Mouse (Mus musculus) neural tube, embryonic 14.5 days (tissue): ENCODE measurements around the gene Tedc1. TPM values are rescaled to one million over a fixed set of nuclear protein-coding genes. Genes with fewer than 3 reads are reported as not detected.
A peak's percentile ranks its signal among the peaks of the same experiment; 100 is the strongest.
"Not testable (repeated sequence)": the region's sequence is repeated elsewhere in the genome, so short reads cannot be mapped to it uniquely, and the experiment has no call there.

ENCODE experiments used
- ATAC-seq: fragments of 200-750 bp; cut with Nextera tagmentation; 2 replicates; pipeline ENCODE4 v1.8.0; 2017; ENCODE audit warnings: low read depth, mild to moderate bottlenecking, moderate TSS enrichment, moderate library complexity
- H3K27ac ChIP-seq: fragments of 300-500 bp; sonication (generic); 2 replicates; pipeline ENCODE4 v1.5.1; 2014; ENCODE audit warnings: low read depth, mild to moderate bottlenecking, control low read depth, low read length, moderate library complexity, mixed read lengths
- H3K27me3 ChIP-seq: fragments of 300-500 bp; sonication (generic); 2 replicates; pipeline ENCODE4 v1.6.1; 2014; ENCODE audit warnings: low read length; ENCODE audit not compliant: control insufficient read depth, insufficient read depth
- H3K36me3 ChIP-seq: fragments of 300-500 bp; sonication (generic); 2 replicates; pipeline ENCODE4 v1.6.1; 2014; ENCODE audit warnings: low read length, mixed read lengths; ENCODE audit not compliant: control insufficient read depth, insufficient read depth
- H3K4me1 ChIP-seq: fragments of 300-500 bp; sonication (generic); 2 replicates; pipeline ENCODE4 v1.6.1; 2014; ENCODE audit warnings: low read length; ENCODE audit not compliant: control insufficient read depth, insufficient read depth
- H3K4me2 ChIP-seq: fragments of 300-500 bp; sonication (generic); 2 replicates; pipeline ENCODE4 v1.6.1; 2014; ENCODE audit warnings: mild to moderate bottlenecking, low read depth, low read length, control low read depth
- H3K4me3 ChIP-seq: fragments of 300-500 bp; sonication (generic); 2 replicates; pipeline ENCODE4 v1.5.1; 2014; ENCODE audit warnings: low read depth, low read length, control low read depth, mixed read lengths
- H3K9ac ChIP-seq: fragments of 300-500 bp; sonication (generic); replicated peaks from 2 replicates; pipeline ENCODE4 v1.6.1; 2014; ENCODE audit warnings: low read depth, mild to moderate bottlenecking, control low read depth, low read length, mixed read lengths
- H3K9me3 ChIP-seq: fragments of 300-500 bp; sonication (generic); 2 replicates; pipeline ENCODE4 v1.6.1; 2016; ENCODE audit warnings: low read length; ENCODE audit not compliant: control insufficient read depth
- WGBS: fragments of 180-500 bp; shearing (Covaris S2); extraction: QIAGEN DNeasy Blood & Tissue Kit; methylation state at CpG from one replicate; pipeline ENCODE4 v1.1.7; 2014; 5-methylcytosine and 5-hydroxymethylcytosine counted together
- polyA plus RNA-seq: library from polyadenylated mRNA; unstranded; fragments of >200 nt; fragmentation: Nextera tagmentation; extraction: Ambion mirVana; gene quantifications from 2 replicates; pipeline ENCODE4 v1.2.1, GENCODE M21; 2014

The Tedc1 gene
- polyA plus RNA-seq, 1 experiment from 2014 or later: 17.5 TPM

DNA sequence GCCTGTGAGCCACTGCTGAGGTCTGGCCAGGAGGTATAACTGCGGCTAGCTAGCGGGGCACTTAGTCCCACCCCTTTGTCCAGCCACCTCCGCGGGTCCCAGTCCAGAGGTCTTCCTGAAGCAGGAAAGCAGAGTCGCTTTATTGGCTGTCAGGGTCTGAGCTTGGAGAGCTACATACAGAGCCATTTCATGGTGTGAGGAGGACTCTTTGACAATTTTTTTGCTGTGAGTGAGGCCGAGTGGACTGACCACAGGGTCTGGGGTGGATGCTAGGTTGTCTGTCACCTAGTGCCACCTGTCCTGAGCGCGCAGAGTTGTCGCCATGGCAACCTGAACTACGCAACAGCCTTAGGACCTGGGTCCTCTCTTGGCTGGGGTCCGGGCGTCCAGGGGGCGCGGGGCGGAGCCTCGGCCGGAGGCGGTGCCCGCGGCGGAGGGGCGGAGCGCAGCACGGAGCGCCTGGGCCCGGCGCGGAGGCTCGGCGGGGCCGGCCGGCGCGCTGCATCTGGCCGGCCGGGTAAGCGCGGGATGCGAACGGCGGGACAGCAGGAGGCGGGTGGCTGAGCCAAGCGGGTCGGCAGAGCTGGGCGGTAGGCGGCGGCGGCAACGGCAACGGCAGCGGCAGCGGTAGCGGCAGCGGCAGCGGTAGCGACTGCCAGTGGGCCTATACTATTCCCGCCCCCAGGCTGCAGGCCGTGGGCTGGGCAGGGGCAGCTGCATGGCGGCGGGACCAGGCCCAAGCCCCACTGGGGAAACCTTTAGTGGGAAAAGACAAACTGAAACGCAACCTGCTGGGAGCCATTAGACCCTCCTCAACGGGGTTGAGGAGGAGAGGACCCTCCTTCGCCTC, 29.4 kb downstream of the Tedc1 start, which contains the start of gene Tmem121:
Gene Tmem121 (plus strand): TSS at position 489 of the 850 bp plus-strand sequence.
- Histone ChIP-seq H3K27me3 (0 out of 2 replicates have a peak, but pooled peaks cover 2% of the 10 kb centered on the region), H3K27ac (peak within 1 kb of the TSS; percentile 10; the same call in 1 of the 2 replicates), H3K36me3 (0 out of 2 replicates have a peak, but pooled peaks cover 7% of the 10 kb centered on the region), H3K4me3 (peak within 1 kb of the TSS; percentile 72), H3K9me3 (no peaks in the 10 kb centered on the region), H3K9ac (peak within 1 kb of the TSS; percentile 82), H3K4me2 (peak within 1 kb of the TSS; percentile 90), H3K4me1 (peaks cover 12% of the 10 kb centered on the region)
- 1% methylated on average over 59 of the region's 63 CpGs for WGBS
- peak; percentile 62 for ATAC-seq

DNA sequence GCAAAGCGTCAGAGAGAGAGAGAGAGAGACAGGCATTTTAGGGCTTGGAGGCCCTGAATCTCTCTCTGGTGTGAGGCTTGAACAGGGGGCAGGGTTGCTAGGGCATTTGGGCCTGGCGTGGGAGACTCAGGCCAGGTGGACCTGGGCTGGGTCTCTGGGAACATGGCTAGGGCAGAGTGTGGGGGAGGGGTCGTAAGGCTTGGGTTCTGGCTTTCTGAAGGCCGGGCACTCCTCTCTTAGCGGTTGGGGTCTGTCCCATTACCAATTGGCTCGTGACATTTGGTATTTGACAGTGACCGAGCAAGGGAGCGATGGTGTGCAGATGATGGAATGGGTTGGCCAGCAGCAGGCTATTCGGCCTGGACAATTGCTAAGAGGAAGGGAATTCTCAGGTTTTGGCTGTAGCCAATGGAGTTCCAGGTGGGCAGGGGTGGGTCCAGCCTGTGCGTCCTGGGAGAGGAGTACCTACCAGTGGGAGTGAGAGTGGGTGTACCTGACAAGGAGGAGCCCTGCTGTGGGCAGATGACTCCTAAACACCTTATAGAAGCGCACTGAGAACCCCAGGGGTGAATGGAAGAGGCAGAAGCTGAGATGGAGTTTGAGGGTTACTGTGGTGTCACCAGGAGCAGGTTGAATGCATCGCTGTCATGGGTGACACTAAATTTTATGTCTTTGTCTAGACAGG, 30.2 kb downstream of the Tedc1 start:
- Histone ChIP-seq H3K4me1 (peaks cover 12% of the 10 kb centered on the region), H3K9ac (peak overlapping the region; percentile 82), H3K4me2 (peak overlapping the region; percentile 90), H3K4me3 (peak overlapping the region; percentile 72), H3K27me3 (0 out of 2 replicates have a peak, but pooled peaks cover 2% of the 10 kb centered on the region), H3K36me3 (0 out of 2 replicates have a peak, but pooled peaks cover 11% of the 10 kb centered on the region), H3K9me3 (no peaks in the 10 kb centered on the region), H3K27ac (peak overlapping the region; percentile 10; the same call in 1 of the 2 replicates)
- peak; percentile 3; the same call in 1 of the 2 replicates for ATAC-seq
- 30% methylated on average over 12 of the region's 12 CpGs for WGBS

DNA sequence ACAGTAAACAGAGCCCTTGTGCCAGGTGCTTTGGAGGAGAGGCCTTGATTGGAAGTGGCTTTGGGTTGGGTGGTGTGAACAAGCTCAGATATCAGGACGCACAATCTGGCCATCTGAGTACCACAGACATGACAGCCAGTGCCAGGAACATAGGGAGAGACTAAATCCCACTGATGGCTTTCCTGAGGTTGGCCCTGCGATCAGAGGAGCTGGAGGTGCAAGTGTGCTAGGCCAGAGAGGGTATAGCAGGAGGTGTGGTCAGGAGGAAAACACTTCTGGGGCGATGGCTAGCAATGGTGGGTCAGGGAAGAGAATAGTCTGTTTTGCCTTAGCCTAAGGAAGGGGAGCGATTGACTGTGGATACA, 30.8 kb downstream of the Tedc1 start:
- Histone ChIP-seq H3K4me3 (peak overlapping the region; percentile 72), H3K9ac (peak overlapping the region; percentile 82), H3K4me2 (peak overlapping the region; percentile 90), H3K9me3 (no peaks in the 10 kb centered on the region), H3K27ac (no peak overlapping the region), H3K4me1 (peaks cover 12% of the 10 kb centered on the region), H3K27me3 (0 out of 2 replicates have a peak, but pooled peaks cover 2% of the 10 kb centered on the region), H3K36me3 (0 out of 2 replicates have a peak, but pooled peaks cover 11% of the 10 kb centered on the region)
- 66% methylated on average over 4 of the region's 4 CpGs for WGBS
- ATAC-seq: no peak

DNA sequence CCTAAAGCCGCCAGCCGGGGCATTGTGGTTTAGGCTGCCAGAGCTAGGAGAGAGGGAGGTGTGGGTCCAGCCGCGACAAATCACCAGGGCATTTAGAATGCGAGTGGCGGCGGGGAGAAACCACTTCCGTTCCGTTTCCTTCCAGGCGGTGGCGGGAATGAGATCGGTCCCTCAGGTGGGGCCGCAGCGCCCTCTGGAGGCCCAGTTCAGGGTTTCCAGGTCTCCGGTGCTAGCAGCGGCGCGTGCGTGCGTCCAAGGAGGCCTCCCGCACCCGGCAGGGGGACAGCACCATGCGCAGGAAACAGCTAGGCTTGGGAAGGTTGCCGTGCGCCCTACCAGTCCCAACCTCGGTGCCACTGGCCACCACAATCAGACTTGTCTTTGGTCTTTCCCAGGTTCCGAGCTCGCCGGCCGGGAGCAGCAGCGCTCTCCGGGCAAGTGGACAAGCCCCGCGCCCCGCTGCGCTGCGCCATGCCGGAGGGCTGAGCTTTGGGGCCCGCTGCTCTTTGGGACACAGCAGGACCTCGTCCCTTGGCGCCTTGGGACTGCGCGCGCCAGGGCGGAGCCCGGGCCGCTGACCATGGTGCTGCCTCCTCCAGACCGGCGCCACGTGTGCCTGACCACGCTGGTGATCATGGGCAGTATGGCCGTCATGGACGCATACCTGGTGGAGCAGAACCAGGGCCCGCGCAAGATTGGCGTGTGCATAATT, 31.5 kb downstream of the Tedc1 start:
- 3% methylated on average over 55 of the region's 56 CpGs for WGBS

DNA sequence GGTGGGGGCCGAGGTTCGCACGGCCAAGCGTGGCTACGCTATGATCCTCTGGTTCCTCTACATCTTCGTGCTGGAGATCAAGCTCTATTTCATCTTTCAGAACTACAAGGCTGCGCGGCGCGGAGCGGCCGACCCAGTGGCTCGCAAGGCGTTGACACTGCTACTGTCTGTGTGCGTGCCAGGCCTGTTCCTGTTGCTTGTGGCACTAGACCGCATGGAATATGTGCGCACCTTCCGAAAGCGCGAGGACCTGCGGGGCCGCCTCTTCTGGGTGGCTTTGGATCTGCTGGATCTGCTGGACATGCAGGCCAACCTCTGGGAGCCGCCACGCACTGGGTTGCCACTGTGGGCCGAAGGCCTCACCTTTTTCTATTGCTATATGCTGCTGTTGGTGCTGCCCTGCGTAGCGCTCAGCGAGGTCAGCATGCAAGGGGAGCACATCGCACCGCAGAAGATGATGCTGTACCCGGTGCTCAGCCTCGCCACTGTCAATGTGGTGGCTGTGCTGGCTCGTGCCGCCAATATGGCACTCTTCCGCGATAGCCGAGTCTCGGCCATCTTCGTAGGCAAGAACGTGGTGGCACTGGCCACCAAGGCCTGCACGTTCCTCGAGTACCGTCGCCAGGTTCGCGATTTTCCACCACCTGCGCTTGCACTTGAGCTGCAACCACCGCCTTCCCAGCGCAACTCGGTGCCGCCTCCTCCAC, 32.3 kb downstream of the Tedc1 start:
- Histone ChIP-seq H3K36me3 (0 out of 2 replicates have a peak, but pooled peaks cover 11% of the 10 kb centered on the region), H3K4me2 (peak overlapping the region; percentile 90), H3K9me3 (no peaks in the 10 kb centered on the region), H3K4me1 (peaks cover 12% of the 10 kb centered on the region), H3K9ac (0 out of 2 replicates have a peak overlapping the region, but pooled peaks have one; percentile 53), H3K27ac (no peak overlapping the region), H3K4me3 (peak overlapping the region; percentile 36; the same call in 1 of the 2 replicates), H3K27me3 (0 out of 2 replicates have a peak, but pooled peaks cover 2% of the 10 kb centered on the region)
- ATAC-seq: no peak
- WGBS: 90% methylated on average over 51 of the region's 51 CpGs

More for the DNA sequence above, 31.5 kb downstream of the Tedc1 start:
- H3K27ac ChIP-seq: no peak overlapping the region
- H3K36me3 ChIP-seq: 0 out of 2 replicates have a peak, but pooled peaks cover 11% of the 10 kb centered on the region
- H3K27me3 ChIP-seq: 0 out of 2 replicates have a peak, but pooled peaks cover 2% of the 10 kb centered on the region
- peak; percentile 46; the same call in 1 of the 2 replicates for ATAC-seq
- H3K9me3 ChIP-seq: no peaks in the 10 kb centered on the region
- peak overlapping the region; percentile 36 for H3K4me3 ChIP-seq
- peak overlapping the region; percentile 90 for H3K4me2 ChIP-seq
- H3K9ac ChIP-seq: peak overlapping the region; percentile 53
- peaks cover 12% of the 10 kb centered on the region for H3K4me1 ChIP-seq

DNA sequence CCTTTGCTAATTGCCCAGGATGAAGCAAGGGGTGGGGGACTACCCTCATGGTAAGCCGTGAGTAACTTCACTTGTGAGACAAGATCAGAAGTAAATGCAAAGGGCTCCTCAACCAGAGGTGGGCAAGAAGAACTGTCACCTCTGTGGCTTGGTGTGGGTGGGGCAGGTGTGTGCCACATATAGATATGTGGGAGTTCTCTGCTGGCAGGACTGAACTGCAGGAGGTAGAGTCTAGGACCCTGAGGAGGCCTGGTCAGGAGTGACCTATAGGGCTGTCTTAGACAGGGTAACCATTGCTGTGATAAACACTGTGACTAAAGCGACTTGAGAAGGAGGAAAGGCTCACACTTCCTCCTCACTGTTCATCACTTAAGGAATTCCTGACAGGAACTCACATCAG, 37.2 kb downstream of the Tedc1 start:
- Histone ChIP-seq H3K4me3 (no peak overlapping the region), H3K36me3 (0 out of 2 replicates have a peak, but pooled peaks cover 11% of the 10 kb centered on the region), H3K9me3 (no peaks in the 10 kb centered on the region), H3K9ac (no peak overlapping the region), H3K27ac (no peak overlapping the region), H3K27me3 (no peaks in the 10 kb centered on the region), H3K4me1 (no peaks in the 10 kb centered on the region), H3K4me2 (no peak overlapping the region)
- no peak for ATAC-seq
- WGBS: 70% methylated on average over 2 of the region's 2 CpGs

DNA sequence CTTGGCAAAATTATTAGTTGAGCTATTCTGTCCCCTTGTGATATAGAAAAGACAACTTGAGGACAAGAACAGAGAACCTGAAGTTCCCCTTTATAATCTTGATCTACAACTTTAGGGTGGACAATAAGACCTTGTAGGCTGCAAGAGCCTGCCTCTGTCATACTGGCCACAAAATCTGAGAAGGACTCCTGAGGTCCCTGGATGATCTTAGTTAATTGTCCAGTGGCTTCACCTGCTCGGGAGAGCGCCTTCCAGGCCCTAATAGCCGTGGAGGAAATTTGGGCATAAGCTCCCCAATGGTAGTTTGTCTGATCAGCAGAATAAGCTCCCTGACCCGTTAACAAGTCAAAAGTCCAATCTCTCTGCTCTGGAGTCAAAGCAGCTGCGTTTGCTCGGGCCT, 42.9 kb downstream of the Tedc1 start:
- not testable (repeated sequence) for H3K27ac ChIP-seq, H3K9ac ChIP-seq, H3K9me3 ChIP-seq, H3K4me3 ChIP-seq, H3K4me1 ChIP-seq, H3K27me3 ChIP-seq, ATAC-seq, H3K36me3 ChIP-seq, H3K4me2 ChIP-seq
- WGBS: 93% methylated on average over 3 of the region's 6 CpGs

DNA sequence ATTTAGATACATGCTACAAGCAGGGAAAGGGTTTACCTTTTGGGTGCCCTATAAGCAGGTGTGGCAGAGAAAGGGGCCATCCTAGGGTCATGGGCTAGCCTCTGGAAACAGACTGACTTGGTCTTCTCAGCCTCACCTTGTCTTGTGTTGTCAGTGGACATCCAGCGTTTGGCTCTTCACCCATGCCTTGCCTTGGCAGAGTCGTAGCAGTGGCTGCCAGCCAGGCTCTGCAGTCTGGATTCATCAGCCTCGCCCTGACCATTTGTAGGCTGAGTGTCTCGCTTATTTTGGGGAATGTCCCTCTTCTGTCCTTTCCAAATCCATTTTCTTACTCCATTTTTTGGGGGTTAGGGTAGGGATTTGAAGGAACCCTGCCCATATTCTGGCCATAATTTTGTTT, 45.1 kb downstream of the Tedc1 start:
- no peak overlapping the region for H3K4me2 ChIP-seq
- no peak overlapping the region for H3K9ac ChIP-seq
- no peak for ATAC-seq
- H3K4me3 ChIP-seq: no peak overlapping the region
- H3K4me1 ChIP-seq: no peaks in the 10 kb centered on the region
- 91% methylated on average over 4 of the region's 4 CpGs for WGBS
- no peaks in the 10 kb centered on the region for H3K27me3 ChIP-seq
- no peak overlapping the region for H3K27ac ChIP-seq
- H3K36me3 ChIP-seq: no peaks in the 10 kb centered on the region
- H3K9me3 ChIP-seq: no peaks in the 10 kb centered on the region
